35 mouse cellular contexts compared by ENCODE assay signal in genomic region chr9:89256556-89257335, GRCm38 (mm10). TPM values are rescaled to one million over a fixed set of nuclear protein-coding genes. Genes with fewer than 3 reads are reported as not detected.
DNase-seq lines count a peak whose midpoint lies in the region; ATAC-seq and TF ChIP-seq lines count a peak whose summit lies in the region.
"Had no signal": no experiment of that assay in that cellular context is flagged by ENCODE, and none has a peak within 500 bp of the region (broad histone marks: within the 10 kb centered on the region; RNA-seq: fewer than 3 reads in every experiment).

No protein-coding gene starts in this region.

- H3K9ac ChIP-seq in heart, embryonic 11.5 days (ENCODE audit: low read depth, low read length) = no peak overlapping the region
- H3K9ac ChIP-seq: embryonic facial prominence, embryonic 13.5 days; forebrain, embryonic 13.5 days; kidney, embryonic 15.5 days; limb, embryonic 15.5 days; neural tube, embryonic 15.5 days had no signal

- no peak overlapping the region for H3K27ac ChIP-seq in heart, embryonic 11.5 days (ENCODE audit: low read depth, low read length)
- H3K27ac ChIP-seq in bone marrow, adult 2 months (ENCODE audit: control insufficient read depth, insufficient read depth, low read depth, low read length, poor library complexity) = peak overlapping the region; percentile 15; the same call in 1 of the 2 replicates
- H3K27ac ChIP-seq in macrophage = peak overlapping the region; percentile 97
- H3K27ac ChIP-seq: embryonic facial prominence, embryonic 13.5 days; forebrain, embryonic 13.5 days; gastrocnemius, adult 2 months; heart, embryonic 10.5 days; kidney, embryonic 15.5 days; limb, embryonic 15.5 days; neural tube, embryonic 15.5 days had no signal

- H3K9me3 ChIP-seq in heart, embryonic 11.5 days (replicated peaks; ENCODE audit: control insufficient read depth, low read length) = no peaks in the 10 kb centered on the region
- H3K9me3 ChIP-seq: embryonic facial prominence, embryonic 13.5 days; forebrain, embryonic 13.5 days; G1E; heart, embryonic 10.5 days; kidney, embryonic 15.5 days; limb, embryonic 15.5 days; neural tube, embryonic 15.5 days had no signal

- WGBS in heart, embryonic 11.5 days (ENCODE audit: insufficient replicate concordance) = 86% methylated on average over 12 of the region's 12 CpGs
- 7% methylated on average over 12 of the region's 12 CpGs for WGBS in bone marrow, adult 2 months
- WGBS in macrophage (ENCODE audit: missing documents) = 2% methylated on average over 9 of the region's 12 CpGs

- intact Hi-C loops in heart, postnatal 14 days (cut with DNase I) = no loop called here

- H3K79me2 ChIP-seq in macrophage (ENCODE audit: inconsistent target) = peaks cover 32% of the 10 kb centered on the region; the same call in 1 of the 2 replicates

- no peak for ATAC-seq in heart, embryonic 11.5 days (replicated peaks; ENCODE audit: insufficient number of reproducible peaks, low FRiP score, low TSS enrichment)
- ATAC-seq: activated CD4-positive, CD25-positive, alpha-beta regulatory T cell, adult 4 months; forebrain, embryonic 13.5 days had no signal

- no peaks in the 10 kb centered on the region for H3K27me3 ChIP-seq in heart, embryonic 11.5 days (ENCODE audit: control insufficient read depth, insufficient read depth, low read length)
- H3K27me3 ChIP-seq: CH12.LX; embryonic facial prominence, embryonic 13.5 days; forebrain, embryonic 13.5 days; kidney, embryonic 15.5 days; limb, embryonic 15.5 days; neural tube, embryonic 15.5 days had no signal

- no peak for TF ChIP-seq CTCF in bone marrow, adult 2 months (IDR thresholded peaks at IDR 0.05; ENCODE audit: control insufficient read depth, insufficient read depth, low read length)

- TF ChIP-seq POLR2A in bone marrow, adult 2 months (IDR thresholded peaks at IDR 0.05; ENCODE audit: borderline replicate concordance, control insufficient read depth, low read depth, low read length) = no peak

- H3K36me3 ChIP-seq in heart, embryonic 11.5 days (ENCODE audit: control insufficient read depth, insufficient read depth, low read length) = no peaks in the 10 kb centered on the region
- H3K36me3 ChIP-seq in macrophage (ENCODE audit: inconsistent target) = no peaks in the 10 kb centered on the region
- H3K36me3 ChIP-seq: embryonic facial prominence, embryonic 13.5 days; G1E; heart, embryonic 10.5 days; kidney, embryonic 15.5 days; limb, embryonic 15.5 days; neural tube, embryonic 15.5 days had no signal

- no peak overlapping the region for H3K4me2 ChIP-seq in heart, embryonic 11.5 days
- H3K4me2 ChIP-seq: embryonic facial prominence, embryonic 13.5 days; forebrain, embryonic 13.5 days; kidney, embryonic 15.5 days; limb, embryonic 15.5 days; midbrain, embryonic 11.5 days; neural tube, embryonic 15.5 days had no signal

- no peaks in the 10 kb centered on the region for H3K4me1 ChIP-seq in heart, embryonic 11.5 days (ENCODE audit: control insufficient read depth, insufficient read depth, low read length)
- H3K4me1 ChIP-seq in bone marrow, adult 2 months (ENCODE audit: control insufficient read depth, insufficient read depth, low read length) = no peaks in the 10 kb centered on the region; the same call in 1 of the 2 replicates
- H3K4me1 ChIP-seq: embryonic facial prominence, embryonic 13.5 days; forebrain, embryonic 13.5 days; heart, embryonic 10.5 days; kidney, embryonic 15.5 days; limb, embryonic 15.5 days; neural tube, embryonic 15.5 days had no signal

- no peak overlapping the region for H3K4me3 ChIP-seq in heart, embryonic 11.5 days (ENCODE audit: low read depth, low read length)
- no peak overlapping the region for H3K4me3 ChIP-seq in bone marrow, adult 2 months (replicated peaks; ENCODE audit: control insufficient read depth, low read depth, low read length)
- no peak overlapping the region for H3K4me3 ChIP-seq in macrophage (ENCODE audit: inconsistent target)
- H3K4me3 ChIP-seq: embryonic facial prominence, embryonic 13.5 days; erythroblast, embryonic 14.5 days; forebrain, embryonic 13.5 days; gastrocnemius, adult 2 months; heart, embryonic 10.5 days; kidney, embryonic 15.5 days; limb, embryonic 15.5 days; neural tube, embryonic 15.5 days had no signal

- DNase-seq in heart, adult 11 months = peak; percentile 89
- DNase-seq in 416B (ENCODE audit: low read depth) = peak; percentile 67
- DNase-seq in right cerebral cortex, postnatal 25 days = no peak
- DNase-seq in spleen, postnatal 10 days (ENCODE audit: low spot score in 2 of 2) = no peak
- DNase-seq in heart, postnatal 14 days = no peak
- DNase-seq: adrenal gland, postnatal 10 days; cerebellum, adult 11-12 months; cerebellum, postnatal 25 days; embryo, embryonic 11 days; gastrocnemius, adult 2 months; kidney, adult 11 months; kidney, postnatal 36 days; left cerebral cortex, postnatal 4 days; lung, adult 18-20 months; lung, postnatal 4 days; thymus, postnatal 14 days had no signal

RNA-seq across cellular contexts. Expression of gene Mthfs, which starts 46.3 kb away (rescaled TPM):
- polyA plus RNA-seq in heart, embryonic 11.5 days (2014; fragmentation: Nextera tagmentation; extraction: Ambion mirVana) = 15.1 and 15.5 TPM in 2 replicates
- polyA plus RNA-seq in bone marrow, adult 2 months (2011; ENCODE audit: insufficient read depth, insufficient read length, low replicate concordance, missing spikeins) = 5.5 and 10.6 TPM in 2 replicates
- total RNA-seq in macrophage (2018; cell fraction: chromatin; rRNA removed) = 100 to 1,000 TPM; 142 to 807 (median 391) TPM
- 100 to 1,000 TPM in 13 of 26 experiments, 10 to 100 TPM in 13; 52.2 to 162 (median 102) TPM for total RNA-seq in macrophage (2018; cell fraction: cytosol; rRNA removed)
- total RNA-seq in macrophage (2018; cell fraction: nucleus; rRNA removed) = 100 to 1,000 TPM in 25 of 26 experiments, 10 to 100 TPM in 1; 93.0 to 529 (median 240) TPM
- polyA plus RNA-seq in macrophage (2018) = 92.9 to 115 TPM (median 109 TPM) in 3 replicates
- 10 to 100 TPM; 19.1 to 21.6 TPM for total RNA-seq in heart, postnatal 14 days (2021)

RNA-seq across cellular contexts. Expression of gene Gm29094, which starts 57.6 kb away (rescaled TPM):
- polyA plus RNA-seq in heart, embryonic 11.5 days (2014; fragmentation: Nextera tagmentation; extraction: Ambion mirVana) = not detected in 2 replicates
- not detected in 2 replicates for polyA plus RNA-seq in bone marrow, adult 2 months (2011; ENCODE audit: insufficient read depth, insufficient read length, low replicate concordance, missing spikeins)
- 100 to 1,000 TPM in 9 of 26 experiments, 10 to 100 TPM in 16, 1 to 10 TPM in 1; 8.6 to 334 (median 60.8) TPM for total RNA-seq in macrophage (2018; cell fraction: chromatin; rRNA removed)
- total RNA-seq in macrophage (2018; cell fraction: cytosol; rRNA removed) = 10 to 100 TPM in 3 of 26 experiments, 1 to 10 TPM in 22, under 1 TPM in 1; 0.95 to 12.5 (median 4.5) TPM
- 100 to 1,000 TPM in 1 of 26 experiments, 10 to 100 TPM in 24, not detected in 1; 14.1 to 103 (median 44.2) TPM for total RNA-seq in macrophage (2018; cell fraction: nucleus; rRNA removed)
- 1.4 to 5.5 TPM (median 4.3 TPM) in 3 replicates for polyA plus RNA-seq in macrophage (2018)
- total RNA-seq in heart, postnatal 14 days (2021) = under 1 TPM in 1 of 2 experiments, not detected in 1; 0.98 TPM
- total RNA-seq: adrenal gland, postnatal 10 days; gastrocnemius, adult 2 months; left cerebral cortex, adult 18-20 months; left cerebral cortex, postnatal 4 days; midbrain, postnatal 0 days had no signal
- polyA plus RNA-seq: embryonic facial prominence, embryonic 13.5 days; erythroblast, embryonic 14.5 days; forebrain, embryonic 13.5 days; frontal cortex, adult 2 months; G1E; heart, embryonic 10.5 days; hindbrain, embryonic 11.5 days; kidney, embryonic 15.5 days; limb, embryonic 15.5 days; midbrain, postnatal 0 days; stomach, embryonic 14.5 days had no signal

RNA-seq across cellular contexts. Expression of gene Bcl2a1b, which starts 57.7 kb away (rescaled TPM):
- polyA plus RNA-seq in heart, embryonic 11.5 days (2014; fragmentation: Nextera tagmentation; extraction: Ambion mirVana) = 0.66 TPM in 1 of 2 replicates, not detected in the other
- 2.3 and 3.1 TPM in 2 replicates for polyA plus RNA-seq in bone marrow, adult 2 months (2011; ENCODE audit: insufficient read depth, insufficient read length, low replicate concordance, missing spikeins)
- 100 to 1,000 TPM in 18 of 26 experiments, 10 to 100 TPM in 8; 25.9 to 575 (median 198) TPM for total RNA-seq in macrophage (2018; cell fraction: chromatin; rRNA removed)
- 1,000 to 10,000 TPM in 1 of 26 experiments, 100 to 1,000 TPM in 23, 10 to 100 TPM in 2; 67.5 to 1,037 (median 292) TPM for total RNA-seq in macrophage (2018; cell fraction: cytosol; rRNA removed)
- 100 to 1,000 TPM in 25 of 26 experiments, 10 to 100 TPM in 1; 37.4 to 906 (median 501) TPM for total RNA-seq in macrophage (2018; cell fraction: nucleus; rRNA removed)
- 123 to 347 TPM (median 195 TPM) in 3 replicates for polyA plus RNA-seq in macrophage (2018)
- under 1 TPM; 0.50 to 0.61 TPM for total RNA-seq in heart, postnatal 14 days (2021)
- total RNA-seq: G1E; gastrocnemius, adult 2 months had no signal
- polyA plus RNA-seq: forebrain, embryonic 13.5 days; G1E; heart, embryonic 10.5 days had no signal

Comparison
In these comparisons a context has a peak if more than half of its experiments do, and no peak if none do; other contexts are left out.
1. DNase-seq: peak in heart, adult 11 months (single experiment) and 416B (single experiment); none in right cerebral cortex, postnatal 25 days (single experiment), spleen, postnatal 10 days (0 of 2) and heart, postnatal 14 days (0 of 2).
2. RNA of gene Bcl2a1b, which starts 57.7 kb away (polyA plus RNA-seq): 123 to 347 TPM in macrophage; 2.3 to 3.1 TPM in bone marrow, adult 2 months and 0.66 TPM in heart, embryonic 11.5 days; every median in the first group is over 10 times any median in the second.